Mouse (Mus musculus) left cerebral cortex, adult 2 months (tissue): ENCODE measurements around the gene Gm8165. TPM values are rescaled to one million over a fixed set of nuclear protein-coding genes. Genes with fewer than 3 reads are reported as not detected.
"Not testable (repeated sequence)": the region's sequence is repeated elsewhere in the genome, so short reads cannot be mapped to it uniquely, and the experiment has no call there.

Experiments used
- DNase-seq, 2 experiments: peaks; one replicate each; pipeline ENCODE4 v3.0.0; 2021 to 2022; ENCODE audit warnings: low spot score in 2 of 2, mixed read lengths in 1 of 2; ENCODE audit errors: extremely low spot score in 1 of 2
- H3K27ac ChIP-seq: fragments of 200-600 bp; 2 replicates; pipeline ENCODE4 v1.8.1; 2022
- H3K4me3 ChIP-seq: fragments of 200-600 bp; 2 replicates; pipeline ENCODE4 v1.8.1; 2022
- intact Hi-C: fragments of 180-260 bp; cut with DNase I; formaldehyde crosslinking; loops from one replicate; pipeline ENCODE4 v1.15.1; 2025
- long read RNA-seq, 2 experiments: library from polyadenylated mRNA; stranded (forward); transcript quantifications; one replicate each; pipeline ENCODE4 v2.0.0; 2021; ENCODE audit warnings: borderline mapping rate in 2 of 2
- total RNA-seq, 2 experiments: library from RNA; stranded (reverse); gene quantifications; 2 replicates each; pipeline ENCODE4 v1.2.3; 2021

The Gm8165 gene
- not detected for total RNA-seq
- long read RNA-seq, experiment 1: 0 reads
- long read RNA-seq, experiment 2: 0 reads

- intact Hi-C loops, H3K27ac ChIP-seq, DNase-seq, H3K4me3 ChIP-seq: not testable (repeated sequence)
Measured at GRCm38 (mm10) chr14:43677099-43677498, at the start of gene Gm8165. Gene Gm8165 (minus strand): TSS chr14:43677199.

GRCm38 (mm10) chr14:43697621-43698020, 20.6 kb upstream of the Gm8165 start, which contains the start of gene Gm7324:
Gene Gm7324 (plus strand): TSS chr14:43697828.
- H3K27ac ChIP-seq, DNase-seq, intact Hi-C loops, H3K4me3 ChIP-seq: not testable (repeated sequence)

Other genes with a start within 250 kb of the Gm8165 start
- gene Gm5799, start 133.6 kb downstream of the Gm8165 start, total RNA-seq: under 1 TPM in 1 of 2 experiments, not detected in 1; 0.93 TPM
- gene Gm17654, start 98.1 kb downstream of the Gm8165 start, total RNA-seq: not detected
- gene Gm10375, start 69.2 kb downstream of the Gm8165 start, total RNA-seq: not detected
- gene Gm7324, start 20.6 kb upstream of the Gm8165 start, total RNA-seq: 1 to 10 TPM; 1.7 to 1.8 TPM
- not detected for gene Gm16506, start 50.3 kb upstream of the Gm8165 start, total RNA-seq
- not detected for gene Gm6526, start 70.7 kb upstream of the Gm8165 start, total RNA-seq
- gene Gm8180, start 107.5 kb upstream of the Gm8165 start, total RNA-seq: not detected
- gene Ear1, start 198.3 kb upstream of the Gm8165 start, total RNA-seq: not detected
- not detected for gene Ear10, start 246.4 kb upstream of the Gm8165 start, total RNA-seq
- gene Gm8113, start 248.2 kb upstream of the Gm8165 start, total RNA-seq: under 1 TPM in 1 of 2 experiments, not detected in 1; 0.21 TPM